Mouse (Mus musculus): Measurements from ENCODE around the gene Ganab. TPM values are rescaled to one million over a fixed set of nuclear protein-coding genes. Genes with fewer than 3 reads are reported as not detected.
"Not testable (repeated sequence)": the region's sequence is repeated elsewhere in the genome, so short reads cannot be mapped to it uniquely, and the experiment has no call there.

The Ganab gene
- polyA plus RNA-seq, 1 experiment from 2014 or later: 69.9 TPM

DNA sequence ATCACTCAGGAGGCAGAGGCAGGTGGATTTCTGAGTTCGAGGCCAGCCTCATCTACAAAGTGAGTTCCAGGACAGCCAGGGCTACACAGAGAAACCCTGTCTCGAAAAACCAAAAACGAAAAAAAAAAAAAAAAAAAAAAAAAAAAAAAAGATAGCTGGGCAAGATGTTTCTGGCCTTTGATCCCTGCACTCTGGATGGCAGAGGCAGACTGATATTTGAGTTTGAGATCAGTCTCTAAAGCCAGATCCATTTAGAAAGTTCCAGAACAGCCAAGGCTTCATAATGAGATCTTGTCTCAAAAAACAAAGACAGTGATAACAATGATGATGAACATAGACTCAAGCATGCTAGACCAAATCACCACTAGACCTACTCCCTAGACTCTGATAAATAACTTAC, 27.5 kb upstream of the Ganab start:
- H3K9me3 ChIP-seq (ENCODE audit: control insufficient read depth, low read length); H3K4me2 ChIP-seq (ENCODE audit: low read depth, low read length); H3K27me3 ChIP-seq (ENCODE audit: control insufficient read depth, insufficient read depth, low read length); H3K27ac ChIP-seq (ENCODE audit: low read depth, low read length); H3K9ac ChIP-seq (replicated peaks; ENCODE audit: low read depth, low read length); ATAC-seq (ENCODE audit: low read depth); H3K4me3 ChIP-seq (ENCODE audit: low read depth, low read length): not testable (repeated sequence)
- H3K4me1 ChIP-seq (ENCODE audit: control insufficient read depth, insufficient read depth, low read length): peaks cover 11% of the 10 kb centered on the region
- H3K36me3 ChIP-seq (ENCODE audit: control insufficient read depth, insufficient read depth, low read length): peaks cover 20% of the 10 kb centered on the region
- WGBS: 95% methylated on average over 3 of the region's 3 CpGs

DNA sequence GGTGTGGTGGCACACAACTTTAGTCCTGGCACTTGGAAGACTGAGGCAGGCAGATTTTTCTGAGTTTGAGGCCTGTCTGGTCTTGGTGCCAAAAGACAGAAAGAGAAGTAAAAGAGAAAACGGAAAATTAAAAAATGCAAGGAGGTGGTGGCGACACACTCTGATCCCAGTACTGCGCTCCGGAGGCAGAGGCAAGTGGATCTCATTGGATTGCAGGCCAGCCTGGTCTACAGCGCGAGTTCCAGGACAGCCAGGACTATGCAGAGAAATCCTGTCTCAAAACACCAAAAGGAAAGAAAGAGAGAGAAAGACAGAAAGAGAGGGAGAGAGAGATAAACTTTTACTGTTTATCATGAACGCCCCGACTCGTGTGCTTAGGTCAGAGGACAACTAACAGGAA, 27.0 kb upstream of the Ganab start:
- ATAC-seq (ENCODE audit: low read depth): peak; percentile 33
- Histone ChIP-seq H3K9me3 (ENCODE audit: control insufficient read depth, low read length) (no peaks in the 10 kb centered on the region), H3K4me2 (ENCODE audit: low read depth, low read length) (peak overlapping the region; percentile 90), H3K4me1 (ENCODE audit: control insufficient read depth, insufficient read depth, low read length) (peaks cover 11% of the 10 kb centered on the region), H3K27ac (ENCODE audit: low read depth, low read length) (peak overlapping the region; percentile 78), H3K27me3 (ENCODE audit: control insufficient read depth, insufficient read depth, low read length) (no peaks in the 10 kb centered on the region; the same call in 1 of the 2 replicates), H3K4me3 (ENCODE audit: low read depth, low read length) (peak overlapping the region; percentile 98), H3K36me3 (ENCODE audit: control insufficient read depth, insufficient read depth, low read length) (peaks cover 25% of the 10 kb centered on the region), H3K9ac (replicated peaks; ENCODE audit: low read depth, low read length) (peak overlapping the region; percentile 97)
- 61% methylated on average over 9 of the region's 9 CpGs for WGBS

DNA sequence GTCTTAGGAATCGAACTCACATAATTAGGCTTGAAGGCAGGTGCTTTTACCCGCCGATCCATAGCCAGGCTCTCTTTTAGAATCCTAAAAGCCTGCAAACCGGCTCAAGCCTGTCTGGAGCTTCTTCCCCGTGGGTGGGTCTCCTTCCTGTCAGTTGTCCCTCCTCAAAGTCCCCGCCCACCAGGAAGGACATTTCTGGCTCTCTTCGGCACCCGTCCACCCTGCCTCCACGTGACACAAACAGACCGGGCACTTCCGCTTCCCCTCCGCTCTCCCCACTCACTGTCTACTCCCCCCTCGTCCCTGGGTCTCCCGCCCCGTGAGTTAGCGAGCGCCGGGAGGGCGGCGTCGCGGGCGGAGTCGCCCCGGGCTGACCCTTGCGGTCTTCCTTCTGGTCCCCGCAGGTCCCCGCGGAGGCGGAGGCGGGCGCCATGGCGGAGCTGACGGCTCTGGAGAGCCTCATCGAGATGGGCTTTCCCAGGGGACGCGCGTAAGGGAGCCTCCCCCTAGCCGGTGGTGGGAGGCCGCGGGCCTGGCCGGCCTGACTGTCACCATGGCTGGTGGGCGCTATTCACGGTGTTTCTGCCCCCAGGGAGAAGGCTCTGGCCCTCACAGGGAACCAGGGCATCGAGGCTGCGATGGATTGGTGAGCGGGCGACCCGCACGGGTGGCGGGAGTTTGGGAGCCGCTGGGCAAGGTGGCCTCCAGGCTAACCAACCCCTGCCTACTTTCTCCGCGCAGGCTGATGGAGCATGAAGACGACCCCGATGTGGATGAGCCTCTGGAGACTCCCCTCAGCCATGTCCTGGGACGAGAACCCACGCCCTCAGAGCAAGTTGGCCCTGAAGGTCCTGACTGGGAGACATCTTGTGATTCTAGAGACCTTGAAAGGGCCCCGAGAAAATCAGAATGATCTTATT, 26.3 kb upstream of the Ganab start, which contains the start of gene Ubxn1:
Gene Ubxn1 (plus strand): TSS at position 230 of the 920 bp plus-strand sequence.
- under 1% methylated on average over 56 of the region's 59 CpGs for WGBS
- peaks cover 30% of the 10 kb centered on the region for H3K36me3 ChIP-seq (ENCODE audit: control insufficient read depth, insufficient read depth, low read length)
- H3K9me3 ChIP-seq (ENCODE audit: control insufficient read depth, low read length): no peaks in the 10 kb centered on the region
- peak within 1 kb of the TSS; percentile 78 for H3K27ac ChIP-seq (ENCODE audit: low read depth, low read length)
- peak within 1 kb of the TSS; percentile 90 for H3K4me2 ChIP-seq (ENCODE audit: low read depth, low read length)
- H3K4me1 ChIP-seq (ENCODE audit: control insufficient read depth, insufficient read depth, low read length): peaks cover 11% of the 10 kb centered on the region
- H3K27me3 ChIP-seq (ENCODE audit: control insufficient read depth, insufficient read depth, low read length): no peaks in the 10 kb centered on the region; the same call in 1 of the 2 replicates
- peak; percentile 98 for ATAC-seq (ENCODE audit: low read depth)
- H3K9ac ChIP-seq (replicated peaks; ENCODE audit: low read depth, low read length): peak within 1 kb of the TSS; percentile 97
- H3K4me3 ChIP-seq (ENCODE audit: low read depth, low read length): peak within 1 kb of the TSS; percentile 98

DNA sequence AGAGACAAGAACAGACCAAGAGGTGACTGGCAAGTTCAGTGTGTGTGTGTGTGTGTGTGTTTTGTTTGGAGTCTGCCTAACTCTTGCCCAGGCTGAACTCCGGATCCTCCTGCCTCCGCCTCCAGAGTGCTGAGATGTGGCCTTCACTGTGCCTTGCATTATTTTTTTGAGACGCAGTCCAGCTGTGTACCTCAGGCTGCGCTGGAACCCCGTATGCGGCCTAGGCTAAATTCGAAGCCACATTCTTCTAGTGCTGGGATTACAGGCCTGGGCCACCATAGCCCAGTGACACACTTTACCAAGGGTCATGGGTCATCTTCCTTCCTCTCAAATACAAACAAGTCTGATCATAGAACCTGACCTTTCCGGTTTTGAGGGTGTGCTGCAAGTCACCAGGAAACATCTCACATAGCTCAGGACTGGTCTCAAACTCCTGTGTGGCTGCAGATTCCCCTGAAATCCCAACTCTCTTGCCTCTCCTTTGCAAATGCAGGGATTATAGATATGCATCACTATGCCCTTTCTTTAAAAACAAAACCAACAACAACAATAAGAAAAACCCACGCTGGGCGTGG, 25.5 kb upstream of the Ganab start:
- no peak for ATAC-seq (ENCODE audit: low read depth)
- Histone ChIP-seq H3K27ac (ENCODE audit: low read depth, low read length) (no peak overlapping the region), H3K27me3 (ENCODE audit: control insufficient read depth, insufficient read depth, low read length) (no peaks in the 10 kb centered on the region; the same call in 1 of the 2 replicates), H3K9me3 (ENCODE audit: control insufficient read depth, low read length) (no peaks in the 10 kb centered on the region), H3K4me1 (ENCODE audit: control insufficient read depth, insufficient read depth, low read length) (peaks cover 11% of the 10 kb centered on the region), H3K9ac (replicated peaks; ENCODE audit: low read depth, low read length) (peak overlapping the region; percentile 97), H3K36me3 (ENCODE audit: control insufficient read depth, insufficient read depth, low read length) (peaks cover 34% of the 10 kb centered on the region), H3K4me3 (ENCODE audit: low read depth, low read length) (peak overlapping the region; percentile 98), H3K4me2 (ENCODE audit: low read depth, low read length) (peak overlapping the region; percentile 90)
- WGBS: 80% methylated on average over 10 of the region's 10 CpGs

DNA sequence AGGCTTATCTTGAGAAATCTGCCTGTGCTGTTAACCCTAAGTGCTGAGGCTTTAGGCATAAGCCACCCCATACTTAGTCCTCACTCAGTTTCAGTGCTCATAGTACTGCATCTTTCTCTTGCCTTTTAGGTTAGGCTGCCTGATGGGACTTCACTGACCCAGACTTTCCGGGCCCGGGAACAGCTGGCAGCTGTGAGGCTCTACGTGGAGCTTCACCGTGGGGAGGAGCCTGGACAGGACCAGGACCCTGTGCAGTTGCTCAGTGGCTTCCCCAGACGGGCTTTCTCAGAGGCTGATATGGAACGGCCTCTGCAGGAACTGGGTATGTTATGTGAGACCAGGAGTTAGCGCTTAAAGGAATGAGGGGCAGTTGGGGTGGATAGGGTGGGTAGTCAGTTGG, 22.8 kb upstream of the Ganab start:
- Histone ChIP-seq H3K27me3 (ENCODE audit: control insufficient read depth, insufficient read depth, low read length) (no peaks in the 10 kb centered on the region; the same call in 1 of the 2 replicates), H3K4me1 (ENCODE audit: control insufficient read depth, insufficient read depth, low read length) (peaks cover 19% of the 10 kb centered on the region), H3K4me3 (ENCODE audit: low read depth, low read length) (no peak overlapping the region), H3K9ac (replicated peaks; ENCODE audit: low read depth, low read length) (no peak overlapping the region), H3K4me2 (ENCODE audit: low read depth, low read length) (no peak overlapping the region), H3K9me3 (ENCODE audit: control insufficient read depth, low read length) (no peaks in the 10 kb centered on the region), H3K36me3 (ENCODE audit: control insufficient read depth, insufficient read depth, low read length) (peaks cover 34% of the 10 kb centered on the region), H3K27ac (ENCODE audit: low read depth, low read length) (no peak overlapping the region)
- ATAC-seq (ENCODE audit: low read depth): no peak
- 95% methylated on average over 7 of the region's 7 CpGs for WGBS

DNA sequence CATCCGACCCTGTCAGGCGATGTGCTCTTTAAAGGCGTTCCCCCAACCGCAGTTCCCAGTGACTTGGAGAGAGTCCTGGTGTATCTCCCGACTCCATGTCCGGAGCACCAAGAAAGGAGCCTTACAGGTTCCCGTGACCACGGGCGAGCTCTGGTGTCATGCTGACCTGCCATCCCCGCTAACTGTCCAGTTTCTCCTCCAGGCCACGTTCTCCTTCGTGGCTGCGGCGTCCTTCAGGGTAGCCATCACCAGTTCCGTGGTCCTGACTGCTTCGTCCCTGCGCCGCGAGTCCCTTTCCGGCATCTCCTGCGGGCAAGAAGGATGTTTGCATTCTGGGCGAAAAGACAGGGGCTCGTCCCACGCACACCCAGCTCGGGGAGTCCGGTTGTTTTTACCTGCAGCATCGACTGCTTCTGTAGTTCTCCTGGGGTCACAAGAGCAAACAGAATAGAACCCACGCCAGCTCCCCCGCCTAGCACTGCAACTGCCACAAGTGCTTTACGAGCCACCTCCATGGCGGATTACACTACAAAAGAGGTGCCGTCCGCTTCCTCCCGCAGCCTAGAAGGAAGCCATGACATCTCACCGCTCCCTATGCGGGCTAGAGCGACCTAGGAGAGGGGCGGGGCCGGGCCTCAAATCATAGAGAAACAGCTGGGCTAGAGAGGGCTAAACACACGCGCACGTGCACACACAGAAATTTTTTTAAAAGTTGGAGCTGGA, 17.4 kb upstream of the Ganab start, which contains the start of gene Uqcc3:
Gene Uqcc3 (minus strand): TSS at position 613 of the 723 bp plus-strand sequence.
- no peaks in the 10 kb centered on the region for H3K9me3 ChIP-seq (ENCODE audit: control insufficient read depth, low read length)

DNA sequence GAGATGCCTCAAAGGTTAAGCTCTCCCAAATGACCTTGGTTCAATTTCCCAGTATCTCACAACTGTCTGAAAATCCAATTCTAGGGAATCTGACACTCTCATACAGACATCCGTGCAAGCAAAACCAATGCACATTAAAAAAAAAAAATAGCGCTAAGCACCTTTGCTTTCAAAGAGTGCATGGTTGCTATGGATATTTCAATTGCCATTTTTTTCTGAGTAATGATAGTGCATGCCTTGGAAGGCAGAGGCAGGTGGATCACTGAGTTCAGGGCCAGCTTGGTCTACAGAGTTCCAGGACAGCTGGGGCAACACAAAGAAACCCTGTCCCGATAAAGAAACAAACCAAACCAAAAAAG, 16.9 kb upstream of the Ganab start:
- Histone ChIP-seq H3K9me3 (ENCODE audit: control insufficient read depth, low read length) (no peaks in the 10 kb centered on the region), H3K36me3 (ENCODE audit: control insufficient read depth, insufficient read depth, low read length) (0 out of 2 replicates have a peak, but pooled peaks cover 8% of the 10 kb centered on the region), H3K4me2 (ENCODE audit: low read depth, low read length) (peak overlapping the region; percentile 91), H3K27ac (ENCODE audit: low read depth, low read length) (peak overlapping the region; percentile 85; the same call in 1 of the 2 replicates), H3K27me3 (ENCODE audit: control insufficient read depth, insufficient read depth, low read length) (no peaks in the 10 kb centered on the region), H3K9ac (replicated peaks; ENCODE audit: low read depth, low read length) (peak overlapping the region; percentile 25; the same call in 1 of the 2 replicates), H3K4me3 (ENCODE audit: low read depth, low read length) (peak overlapping the region; percentile 76), H3K4me1 (ENCODE audit: control insufficient read depth, insufficient read depth, low read length) (peaks cover 10% of the 10 kb centered on the region; the same call in 1 of the 2 replicates)
- ATAC-seq (ENCODE audit: low read depth): no peak
- 10% methylated on average over 3 of the region's 3 CpGs for WGBS

More for the DNA sequence above, 17.4 kb upstream of the Ganab start, which contains the start of gene Uqcc3:
- Histone ChIP-seq H3K4me3 (ENCODE audit: low read depth, low read length) (peak within 1 kb of the TSS; percentile 76), H3K36me3 (ENCODE audit: control insufficient read depth, insufficient read depth, low read length) (peaks cover 12% of the 10 kb centered on the region), H3K27ac (ENCODE audit: low read depth, low read length) (peak within 1 kb of the TSS; percentile 85), H3K4me2 (ENCODE audit: low read depth, low read length) (peak within 1 kb of the TSS; percentile 91), H3K4me1 (ENCODE audit: control insufficient read depth, insufficient read depth, low read length) (peaks cover 10% of the 10 kb centered on the region; the same call in 1 of the 2 replicates), H3K27me3 (ENCODE audit: control insufficient read depth, insufficient read depth, low read length) (no peaks in the 10 kb centered on the region), H3K9ac (replicated peaks; ENCODE audit: low read depth, low read length) (peak within 1 kb of the TSS; percentile 82)
- WGBS: under 1% methylated on average over 42 of the region's 42 CpGs
- ATAC-seq (ENCODE audit: low read depth): peak; percentile 97

DNA sequence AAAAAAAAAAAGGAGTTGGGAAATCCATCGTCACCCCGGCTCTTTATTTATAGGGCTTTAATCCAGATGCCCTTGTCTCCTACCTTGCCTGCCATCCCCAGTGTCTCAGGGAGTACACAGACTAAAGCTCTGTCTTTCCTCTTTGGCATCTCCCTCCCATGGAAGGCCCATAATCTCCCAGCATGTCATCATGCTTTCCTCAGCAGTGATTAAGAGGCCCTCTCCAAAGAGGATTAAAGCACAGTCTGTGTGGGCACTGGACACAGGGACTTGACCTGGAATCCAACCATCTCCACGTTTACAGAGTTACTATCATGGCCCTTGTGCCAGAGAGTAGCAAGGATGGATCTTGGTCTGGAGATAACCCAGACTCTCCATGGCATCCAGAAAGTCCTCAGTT, 14.3 kb upstream of the Ganab start, which contains the start of the genes Lbhd1 and Gm49403:
Gene Lbhd1 (plus strand): TSS at position 117 of the 400 bp plus-strand sequence.
Gene Gm49403 (plus strand): TSS at position 315 of the 400 bp plus-strand sequence.
- H3K4me1 ChIP-seq (ENCODE audit: control insufficient read depth, insufficient read depth, low read length): peaks cover 18% of the 10 kb centered on the region
- H3K4me3 ChIP-seq (ENCODE audit: low read depth, low read length): no peak within 1 kb of the TSS
- H3K4me2 ChIP-seq (ENCODE audit: low read depth, low read length): no peak within 1 kb of the TSS
- no peaks in the 10 kb centered on the region for H3K27me3 ChIP-seq (ENCODE audit: control insufficient read depth, insufficient read depth, low read length)
- no peaks in the 10 kb centered on the region for H3K9me3 ChIP-seq (ENCODE audit: control insufficient read depth, low read length)
- 86% methylated on average over 3 of the region's 3 CpGs for WGBS
- no peaks in the 10 kb centered on the region for H3K36me3 ChIP-seq (ENCODE audit: control insufficient read depth, insufficient read depth, low read length)
- no peak within 1 kb of the TSS for H3K9ac ChIP-seq (replicated peaks; ENCODE audit: low read depth, low read length)
- H3K27ac ChIP-seq (ENCODE audit: low read depth, low read length): no peak within 1 kb of the TSS
- no peak for ATAC-seq (ENCODE audit: low read depth)

All from neural tube, embryonic 14.5 days (tissue).